Mouse (Mus musculus) heart, adult 2 months (tissue): ENCODE data around the gene Trak2. TPM values are rescaled to one million over a fixed set of nuclear protein-coding genes. Genes with fewer than 3 reads are reported as not detected.

ENCODE experiments used
- DNase-seq, 2 experiments: peaks; one replicate each; pipeline ENCODE4 v3.0.0; 2021
- H3K27ac ChIP-seq: fragments of 200-600 bp; 2 replicates; pipeline ENCODE4 v1.8.1; 2022
- H3K27me3 ChIP-seq: fragments of 200-500 bp; 2 replicates; pipeline ENCODE4 v1.6.1; 2012; ENCODE audit warnings: mild to moderate bottlenecking, low read length, inconsistent platforms, mixed read lengths; ENCODE audit not compliant: control insufficient read depth, insufficient read depth
- H3K36me3 ChIP-seq: fragments of 200-500 bp; 2 replicates; pipeline ENCODE4 v1.6.1; 2012; ENCODE audit warnings: low read length, inconsistent platforms; ENCODE audit not compliant: control insufficient read depth, insufficient read depth
- H3K4me1 ChIP-seq: fragments of 200-500 bp; 2 replicates; pipeline ENCODE4 v1.6.1; 2011; ENCODE audit warnings: low read length; ENCODE audit not compliant: control insufficient read depth, insufficient read depth
- H3K4me3 ChIP-seq: fragments of 200-600 bp; 2 replicates; pipeline ENCODE4 v1.8.1; 2022
- H3K79me2 ChIP-seq: fragments of 200-500 bp; replicated peaks from 2 replicates; pipeline ENCODE4 v1.6.1; 2012; ENCODE audit warnings: mild to moderate bottlenecking, inconsistent platforms, low read length, moderate library complexity, mixed read lengths; ENCODE audit not compliant: control insufficient read depth, insufficient read depth
- H3K9ac ChIP-seq: fragments of 200-500 bp; 2 replicates; pipeline ENCODE4 v1.6.1; 2012; ENCODE audit warnings: low read depth, mild to moderate bottlenecking, control low read depth, inconsistent platforms, low read length, mixed read lengths
- CTCF ChIP-seq: fragments of 200-600 bp; IDR thresholded peaks from 2 replicates; pipeline ENCODE4 v1.8.1; 2022; ENCODE audit warnings: antibody characterized with exemption, mild to moderate bottlenecking, moderate library complexity
- EP300 ChIP-seq: fragments of 200-500 bp; IDR thresholded peaks from 2 replicates; pipeline ENCODE4 v1.6.1; 2011; ENCODE audit warnings: low read depth, low read length, control low read depth; ENCODE audit not compliant: insufficient read depth
- POLR2A ChIP-seq: fragments of 200-500 bp; IDR thresholded peaks from 2 replicates; pipeline ENCODE4 v1.6.1; 2011; ENCODE audit warnings: mild to moderate bottlenecking, low read depth, low read length, control low read depth; ENCODE audit not compliant: insufficient read depth
- WGBS: fragments of 180-500 bp; shearing (Covaris S2); methylation state at CpG from one replicate; pipeline ENCODE4 v1.1.7; 2018; 5-methylcytosine and 5-hydroxymethylcytosine counted together
- intact Hi-C: fragments of 180-260 bp; cut with DNase I; formaldehyde crosslinking; loops from one replicate; pipeline ENCODE4 v1.15.1; 2025
- polyA plus RNA-seq: library from polyadenylated mRNA; depleted of rRNA; stranded (reverse); fragments of >200 nt; gene quantifications from 2 replicates; pipeline ENCODE4 v1.2.3, GENCODE M21; 2012
- total RNA-seq, 2 experiments: library from RNA; stranded (reverse); gene quantifications; 2 replicates each; pipeline ENCODE4 v1.2.3; 2021

The Trak2 gene
- total and polyA plus RNA-seq, 3 experiments = 71.4 to 232 (median 179) TPM

DNA sequence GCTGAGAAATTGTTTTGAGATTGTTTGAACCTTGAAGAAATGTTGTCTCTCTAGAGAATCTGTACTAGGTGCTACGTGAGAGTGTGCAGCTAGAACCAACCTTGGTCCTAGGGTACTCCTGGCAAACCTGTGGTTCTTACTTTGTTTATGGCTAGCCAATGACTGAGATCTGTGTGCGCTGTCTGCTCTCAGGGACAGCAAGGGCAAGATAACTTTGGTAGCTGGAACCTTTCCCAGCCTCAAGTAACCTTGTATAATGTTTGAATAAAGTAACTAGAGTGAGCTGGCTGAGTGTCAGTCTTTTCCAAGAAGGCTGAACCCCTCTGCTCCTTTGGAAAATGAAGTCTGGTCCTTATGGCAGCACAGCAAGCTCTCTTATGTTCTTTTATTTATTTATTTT, 27.7 kb downstream of the Trak2 start:
- Histone ChIP-seq H3K9ac (no peak overlapping the region), H3K4me1 (peaks cover 10% of the 10 kb centered on the region; the same call in 1 of the 2 replicates), H3K79me2 (peaks cover 2% of the 10 kb centered on the region), H3K36me3 (peaks cover 25% of the 10 kb centered on the region), H3K4me3 (no peak overlapping the region), H3K27ac (peak overlapping the region; percentile 48), H3K27me3 (no peaks in the 10 kb centered on the region)
- 60% methylated on average over 2 of the region's 2 CpGs for WGBS
- TF ChIP-seq POLR2A (no peak), CTCF (no peak), EP300 (no peak)
- no peak for DNase-seq
- intact Hi-C loops = no loop called here

DNA sequence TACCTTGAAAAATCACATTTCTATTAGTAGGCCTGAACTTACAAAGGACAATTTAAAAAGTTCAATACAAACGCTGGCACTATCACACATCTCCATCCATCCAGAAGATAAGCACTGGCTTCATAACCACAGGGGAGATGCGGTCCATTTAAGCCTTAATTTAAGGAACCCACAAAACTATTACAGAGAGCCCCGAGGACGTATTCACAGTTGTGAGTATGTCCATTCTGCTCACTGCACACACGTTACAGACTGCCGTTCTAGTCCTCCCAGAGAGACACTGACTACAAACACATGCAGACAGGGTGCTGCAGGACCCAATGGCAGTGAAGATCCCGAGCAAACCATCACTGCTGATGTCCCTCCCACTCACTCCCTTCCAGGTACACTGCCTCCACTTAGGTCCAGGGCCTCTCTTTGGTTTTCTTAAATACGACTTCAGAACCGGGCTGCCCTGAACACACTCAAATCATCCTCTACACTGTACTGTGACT, 35.6 kb downstream of the Trak2 start:
- no peak overlapping the region for H3K27ac ChIP-seq
- no peak overlapping the region for H3K4me3 ChIP-seq
- no peaks in the 10 kb centered on the region for H3K27me3 ChIP-seq
- peaks cover 1% of the 10 kb centered on the region; the same call in 1 of the 2 replicates for H3K4me1 ChIP-seq
- H3K9ac ChIP-seq = no peak overlapping the region
- H3K36me3 ChIP-seq = 0 out of 2 replicates have a peak, but pooled peaks cover 2% of the 10 kb centered on the region
- intact Hi-C loops = no loop called here
- H3K79me2 ChIP-seq = no peaks in the 10 kb centered on the region
- WGBS = 83% methylated on average over 9 of the region's 9 CpGs
- TF ChIP-seq CTCF (no peak), POLR2A (no peak), EP300 (no peak)
- DNase-seq = no peak

DNA sequence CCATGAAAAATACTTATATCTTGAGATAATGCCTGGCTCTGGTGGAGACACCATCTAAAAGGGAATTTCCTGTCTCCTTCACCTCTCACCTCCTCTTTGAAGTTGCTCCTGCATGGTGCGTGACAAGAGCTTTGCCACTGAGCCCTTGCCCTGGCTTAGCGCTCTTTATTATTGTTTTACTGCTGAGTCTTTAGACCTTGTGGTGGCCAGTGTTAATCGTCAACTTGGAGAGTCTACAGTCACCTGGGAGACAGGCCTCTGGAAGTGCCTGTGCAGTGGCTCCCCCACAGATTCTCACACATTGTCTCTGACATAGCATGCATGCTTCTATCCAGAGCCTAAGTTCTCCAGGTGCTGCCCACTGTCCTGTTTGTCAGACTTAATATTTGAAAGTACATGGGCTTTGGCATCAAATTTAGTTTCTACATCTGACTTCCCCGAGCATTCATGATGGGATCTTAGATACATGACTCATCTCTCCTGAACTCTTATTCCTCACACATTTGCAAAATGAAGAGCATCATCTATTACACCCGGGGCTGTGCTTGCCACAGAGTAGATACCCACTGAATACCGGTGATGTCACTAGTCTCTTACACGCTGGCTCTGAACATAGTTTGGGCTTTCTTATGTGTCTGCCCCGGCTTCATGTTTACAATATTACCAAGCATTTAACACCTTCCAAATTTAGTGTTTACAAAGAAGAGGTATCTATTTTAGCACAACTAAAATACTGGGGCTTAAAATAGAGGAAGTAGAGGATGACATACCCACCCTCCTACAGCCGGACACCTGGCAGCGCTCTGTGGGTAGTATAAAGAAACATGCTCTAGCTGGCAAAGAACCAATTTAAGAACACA, 36.3 kb downstream of the Trak2 start:
- H3K4me3 ChIP-seq = no peak overlapping the region
- no peak overlapping the region for H3K27ac ChIP-seq
- 74% methylated on average over 10 of the region's 10 CpGs for WGBS
- 0 out of 2 replicates have a peak, but pooled peaks cover 2% of the 10 kb centered on the region for H3K36me3 ChIP-seq
- no peaks in the 10 kb centered on the region for H3K27me3 ChIP-seq
- H3K9ac ChIP-seq = no peak overlapping the region
- H3K79me2 ChIP-seq = no peaks in the 10 kb centered on the region
- TF ChIP-seq POLR2A = no peak
- TF ChIP-seq CTCF = no peak
- DNase-seq = no peak
- intact Hi-C loops = no loop called here
- H3K4me1 ChIP-seq = peaks cover 1% of the 10 kb centered on the region; the same call in 1 of the 2 replicates

DNA sequence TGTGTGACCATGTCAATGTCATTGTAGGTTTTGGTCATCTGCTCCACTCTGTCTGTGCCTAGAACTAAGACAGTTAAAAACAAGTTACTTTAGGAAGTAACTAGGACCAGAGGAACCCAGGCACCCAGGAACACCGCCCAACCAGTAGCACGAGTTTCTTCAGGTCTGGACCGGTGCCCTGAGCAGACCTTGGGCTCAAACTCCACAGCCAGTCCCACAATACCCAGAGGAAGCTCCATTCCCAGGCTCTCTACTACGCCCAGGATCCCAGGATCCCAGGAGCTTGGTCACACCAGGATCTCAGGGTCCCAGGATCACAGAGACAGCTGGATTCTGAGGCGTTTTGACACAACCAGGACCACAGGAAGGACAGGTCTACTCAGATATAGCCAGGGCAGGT, 46.6 kb downstream of the Trak2 start:
- Histone ChIP-seq H3K36me3 (peaks cover 2% of the 10 kb centered on the region; the same call in 1 of the 2 replicates), H3K27ac (no peak overlapping the region), H3K4me1 (no peaks in the 10 kb centered on the region), H3K9ac (no peak overlapping the region), H3K79me2 (no peaks in the 10 kb centered on the region), H3K27me3 (no peaks in the 10 kb centered on the region), H3K4me3 (no peak overlapping the region)
- intact Hi-C loops = loop anchor here (1.0 kb wide), 1 partner anchor 68 kb away; no protein-coding TSS in a partner anchor
- DNase-seq = no peak
- TF ChIP-seq CTCF (no peak), POLR2A (no peak), EP300 (no peak)
- 88% methylated on average over 5 of the region's 5 CpGs for WGBS

DNA sequence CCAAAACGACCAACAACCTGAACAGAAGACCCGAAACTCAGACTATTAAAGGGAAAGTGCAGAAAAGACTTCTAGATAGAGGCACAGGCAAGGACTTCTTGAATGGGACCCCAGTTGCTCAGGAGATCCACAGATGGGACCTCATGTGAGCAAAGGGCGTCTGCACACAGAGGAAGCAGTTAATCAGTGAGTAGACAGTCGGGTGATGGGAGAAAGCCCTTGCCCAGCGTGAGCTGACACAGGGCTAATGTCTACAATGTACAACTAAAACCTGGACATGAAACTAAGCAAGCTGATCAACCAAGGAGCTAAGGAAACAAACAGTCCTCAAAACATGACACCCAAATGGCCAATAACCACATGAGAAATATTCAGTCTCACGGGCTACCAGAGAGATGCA, 55.7 kb downstream of the Trak2 start:
- TF ChIP-seq POLR2A (no peak), CTCF (no peak), EP300 (no peak)
- H3K36me3 ChIP-seq = peaks cover 2% of the 10 kb centered on the region; the same call in 1 of the 2 replicates
- H3K27ac ChIP-seq = no peak overlapping the region
- no peak overlapping the region for H3K9ac ChIP-seq
- no peaks in the 10 kb centered on the region for H3K79me2 ChIP-seq
- DNase-seq = no peak
- H3K4me1 ChIP-seq = no peaks in the 10 kb centered on the region
- intact Hi-C loops = loop anchor here (5.0 kb wide), 1 partner anchor 65 kb away; no protein-coding TSS in a partner anchor
- WGBS = 82% methylated on average over 6 of the region's 6 CpGs
- no peaks in the 10 kb centered on the region for H3K27me3 ChIP-seq
- H3K4me3 ChIP-seq = no peak overlapping the region

DNA sequence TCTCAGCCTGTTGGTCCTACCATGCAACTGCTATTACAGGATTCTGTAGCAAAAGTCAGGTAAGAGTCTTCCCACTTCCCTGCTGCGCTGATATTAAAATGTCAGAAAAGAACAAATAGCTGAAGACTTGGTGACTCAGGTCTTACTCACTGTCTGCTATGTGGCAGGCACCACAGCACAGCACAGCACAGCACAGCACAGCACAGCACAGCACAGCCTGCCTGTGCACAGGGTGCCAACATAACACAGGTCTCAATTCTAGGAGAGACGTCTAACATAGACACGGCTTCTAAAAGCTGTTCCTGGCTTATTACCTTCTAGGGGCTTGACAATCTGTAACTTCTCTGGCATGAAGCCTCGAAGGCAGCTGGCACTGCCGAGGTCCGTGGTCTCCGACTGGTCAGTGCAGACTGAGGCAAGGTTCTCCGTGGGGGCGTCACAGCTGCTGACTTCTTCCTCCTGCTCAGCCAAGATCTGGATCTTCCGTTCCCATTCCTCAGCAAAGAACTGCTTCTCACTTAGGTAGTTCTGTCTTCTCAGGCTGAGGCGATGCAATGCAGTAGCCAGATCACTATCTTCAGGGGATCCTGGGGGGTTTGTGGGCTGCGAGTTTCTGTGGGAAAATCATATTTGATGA, 63.5 kb downstream of the Trak2 start:
- TF ChIP-seq CTCF (no peak), EP300 (no peak), POLR2A (no peak)
- WGBS = 86% methylated on average over 12 of the region's 12 CpGs
- no peak for DNase-seq
- Histone ChIP-seq H3K79me2 (no peaks in the 10 kb centered on the region; the same call in 1 of the 2 replicates), H3K36me3 (peaks cover 4% of the 10 kb centered on the region; the same call in 1 of the 2 replicates), H3K4me1 (no peaks in the 10 kb centered on the region), H3K4me3 (no peak overlapping the region), H3K27me3 (no peaks in the 10 kb centered on the region), H3K27ac (no peak overlapping the region), H3K9ac (no peak overlapping the region)
- intact Hi-C loops = loop anchor here (5.0 kb wide), 1 partner anchor 63 kb away; the partner anchor contains the start of genes Stradb and Trak2
